Mouse (Mus musculus): ENCODE results near the gene Tmcc1. TPM values are rescaled to one million over a fixed set of nuclear protein-coding genes. Genes with fewer than 3 reads are reported as not detected.
A peak's percentile ranks its signal among the peaks of the same experiment; 100 is the strongest.

Gene Tmcc1
- polyA plus RNA-seq, 1 experiment from 2014 or later: 11.1 TPM

- no peak for ATAC-seq (ENCODE audit: low read depth)
Measured at GRCm38 (mm10) chr6:115998758-115999157, 194.5 kb downstream of the Tmcc1 start.

GRCm38 (mm10) chr6:115997726-115998311 lies 195.5 kb downstream of the Tmcc1 start:
- WGBS: 17% methylated on average over 3 of the region's 3 CpGs
- Histone ChIP-seq H3K4me2 (ENCODE audit: low read depth, low read length) (no peak overlapping the region), H3K27me3 (ENCODE audit: control insufficient read depth, insufficient read depth, low read depth, low read length) (peaks cover 9% of the 10 kb centered on the region; the same call in 1 of the 2 replicates), H3K4me1 (replicated peaks; ENCODE audit: control insufficient read depth, insufficient read depth, low read length) (peaks cover 38% of the 10 kb centered on the region), H3K9ac (ENCODE audit: low read length) (peak overlapping the region; percentile 27), H3K36me3 (ENCODE audit: control insufficient read depth, insufficient read depth, low read length) (no peaks in the 10 kb centered on the region), H3K4me3 (ENCODE audit: low read length) (no peak overlapping the region), H3K27ac (ENCODE audit: low read length) (peak overlapping the region; percentile 89), H3K9me3 (ENCODE audit: control insufficient read depth, low read length) (no peaks in the 10 kb centered on the region)
- no peak for ATAC-seq (ENCODE audit: low read depth)

More at GRCm38 (mm10) chr6:115998758-115999157, 194.5 kb downstream of the Tmcc1 start:
- Histone ChIP-seq H3K36me3 (ENCODE audit: control insufficient read depth, insufficient read depth, low read length) (no peaks in the 10 kb centered on the region), H3K9ac (ENCODE audit: low read length) (peak overlapping the region; percentile 27; the same call in 1 of the 2 replicates), H3K27me3 (ENCODE audit: control insufficient read depth, insufficient read depth, low read depth, low read length) (peaks cover under 1% of the 10 kb centered on the region; the same call in 1 of the 2 replicates), H3K9me3 (ENCODE audit: control insufficient read depth, low read length) (no peaks in the 10 kb centered on the region), H3K4me2 (ENCODE audit: low read depth, low read length) (no peak overlapping the region), H3K4me3 (ENCODE audit: low read length) (no peak overlapping the region), H3K4me1 (replicated peaks; ENCODE audit: control insufficient read depth, insufficient read depth, low read length) (peaks cover 29% of the 10 kb centered on the region), H3K27ac (ENCODE audit: low read length) (peak overlapping the region; percentile 89)
- WGBS: 77% methylated on average over 7 of the region's 7 CpGs

- H3K9ac ChIP-seq (ENCODE audit: low read length): no peak overlapping the region
- peak overlapping the region; percentile 89 for H3K27ac ChIP-seq (ENCODE audit: low read length)
- H3K4me1 ChIP-seq (replicated peaks; ENCODE audit: control insufficient read depth, insufficient read depth, low read length): peaks cover 50% of the 10 kb centered on the region
- no peaks in the 10 kb centered on the region for H3K36me3 ChIP-seq (ENCODE audit: control insufficient read depth, insufficient read depth, low read length)
- H3K4me3 ChIP-seq (ENCODE audit: low read length): no peak overlapping the region
- H3K4me2 ChIP-seq (ENCODE audit: low read depth, low read length): no peak overlapping the region
- 32% methylated on average over 6 of the region's 6 CpGs for WGBS
- ATAC-seq (ENCODE audit: low read depth): peak; percentile 23
- H3K9me3 ChIP-seq (ENCODE audit: control insufficient read depth, low read length): no peaks in the 10 kb centered on the region
- H3K27me3 ChIP-seq (ENCODE audit: control insufficient read depth, insufficient read depth, low read depth, low read length): peaks cover 9% of the 10 kb centered on the region; the same call in 1 of the 2 replicates
Measured at GRCm38 (mm10) chr6:115996171-115996851, 197.0 kb downstream of the Tmcc1 start.

DNA sequence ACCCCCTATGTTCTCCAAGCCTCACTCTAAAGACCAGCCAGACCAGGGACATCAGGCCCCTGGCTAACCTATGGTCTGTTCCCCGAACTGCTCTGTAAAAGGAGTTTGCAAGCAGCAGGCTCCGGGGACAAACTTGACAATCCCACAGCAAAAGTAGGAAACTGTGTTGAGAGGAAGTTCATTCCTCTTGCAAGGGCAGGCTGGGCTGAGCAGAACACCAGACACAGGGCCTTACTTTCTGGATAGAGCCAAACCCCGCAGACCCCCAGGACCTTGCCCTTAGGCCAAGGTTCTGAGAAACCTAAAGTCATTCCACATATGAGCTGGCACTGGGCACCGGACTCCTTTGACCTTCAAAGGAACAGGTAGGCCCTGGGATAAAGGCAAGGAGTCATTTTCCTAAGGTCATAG lies 197.8 kb downstream of the Tmcc1 start:
- H3K36me3 ChIP-seq (ENCODE audit: control insufficient read depth, insufficient read depth, low read length): no peaks in the 10 kb centered on the region
- peak overlapping the region; percentile 80 for H3K4me3 ChIP-seq (ENCODE audit: low read length)
- H3K27ac ChIP-seq (ENCODE audit: low read length): peak overlapping the region; percentile 89
- H3K4me1 ChIP-seq (replicated peaks; ENCODE audit: control insufficient read depth, insufficient read depth, low read length): peaks cover 58% of the 10 kb centered on the region
- WGBS: 50% methylated on average over 4 of the region's 4 CpGs
- no peak for ATAC-seq (ENCODE audit: low read depth)
- peaks cover 9% of the 10 kb centered on the region; the same call in 1 of the 2 replicates for H3K27me3 ChIP-seq (ENCODE audit: control insufficient read depth, insufficient read depth, low read depth, low read length)
- H3K4me2 ChIP-seq (ENCODE audit: low read depth, low read length): peak overlapping the region; percentile 81
- H3K9ac ChIP-seq (ENCODE audit: low read length): peak overlapping the region; percentile 17
- H3K9me3 ChIP-seq (ENCODE audit: control insufficient read depth, low read length): no peaks in the 10 kb centered on the region

GRCm38 (mm10) chr6:115994877-115995520 lies 198.3 kb downstream of the Tmcc1 start, which contains the start of gene Plxnd1:
Gene Plxnd1 (minus strand): TSS chr6:115995005.
- Histone ChIP-seq H3K4me2 (ENCODE audit: low read depth, low read length) (peak within 1 kb of the TSS; percentile 81), H3K4me1 (replicated peaks; ENCODE audit: control insufficient read depth, insufficient read depth, low read length) (peaks cover 60% of the 10 kb centered on the region), H3K4me3 (ENCODE audit: low read length) (peak within 1 kb of the TSS; percentile 80), H3K9ac (ENCODE audit: low read length) (peak within 1 kb of the TSS; percentile 84), H3K9me3 (ENCODE audit: control insufficient read depth, low read length) (no peaks in the 10 kb centered on the region), H3K36me3 (ENCODE audit: control insufficient read depth, insufficient read depth, low read length) (no peaks in the 10 kb centered on the region), H3K27me3 (ENCODE audit: control insufficient read depth, insufficient read depth, low read depth, low read length) (peaks cover 9% of the 10 kb centered on the region; the same call in 1 of the 2 replicates), H3K27ac (ENCODE audit: low read length) (peak within 1 kb of the TSS; percentile 89)
- peak; percentile 88 for ATAC-seq (ENCODE audit: low read depth)
- WGBS: 0% methylated on average over 29 of the region's 51 CpGs

DNA sequence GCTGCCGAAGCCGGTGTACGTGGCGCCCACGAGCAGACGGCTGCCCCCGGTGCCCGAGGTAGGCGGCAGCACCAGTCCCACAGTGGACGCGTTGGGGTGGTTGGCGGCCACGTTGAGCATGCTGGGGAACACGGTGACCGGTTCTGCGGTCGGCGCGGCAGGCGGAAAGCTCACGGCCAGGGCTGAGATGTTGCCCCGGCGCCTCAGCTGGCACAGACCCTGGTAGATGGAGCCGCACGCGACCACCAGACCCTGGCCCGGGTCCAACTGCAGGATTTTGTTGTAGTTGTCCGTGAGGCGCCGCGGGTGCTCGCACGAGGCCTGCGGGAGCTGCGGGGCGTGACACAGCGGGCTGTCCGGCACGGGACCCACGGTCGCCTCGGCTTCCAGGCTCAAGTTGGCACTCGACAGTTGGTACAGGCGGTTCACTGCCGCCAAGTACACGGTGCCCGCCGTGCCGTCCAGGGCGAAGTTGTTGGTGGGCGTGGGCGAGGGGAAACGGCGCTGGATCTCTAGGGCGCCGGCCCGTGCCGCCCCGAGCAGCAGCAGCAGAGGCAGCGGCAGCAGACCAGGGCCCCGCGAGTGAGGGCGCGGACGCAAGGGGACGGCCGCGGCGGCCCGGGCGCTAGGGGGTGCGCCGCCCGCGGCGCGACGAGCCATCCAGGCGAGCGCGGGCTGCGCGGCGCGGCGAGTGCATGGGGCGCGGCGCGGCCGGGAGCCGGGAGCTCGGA lies 199.0 kb downstream of the Tmcc1 start:
- H3K4me1 ChIP-seq (replicated peaks; ENCODE audit: control insufficient read depth, insufficient read depth, low read length): peaks cover 64% of the 10 kb centered on the region

GRCm38 (mm10) chr6:115993463-115994145 lies 199.7 kb downstream of the Tmcc1 start:
- Histone ChIP-seq H3K9me3 (ENCODE audit: control insufficient read depth, low read length) (no peaks in the 10 kb centered on the region), H3K9ac (ENCODE audit: low read length) (peak overlapping the region; percentile 84), H3K27me3 (ENCODE audit: control insufficient read depth, insufficient read depth, low read depth, low read length) (peaks cover 9% of the 10 kb centered on the region; the same call in 1 of the 2 replicates), H3K4me3 (ENCODE audit: low read length) (peak overlapping the region; percentile 80), H3K36me3 (ENCODE audit: control insufficient read depth, insufficient read depth, low read length) (peaks cover 2% of the 10 kb centered on the region; the same call in 1 of the 2 replicates), H3K4me2 (ENCODE audit: low read depth, low read length) (peak overlapping the region; percentile 81), H3K4me1 (replicated peaks; ENCODE audit: control insufficient read depth, insufficient read depth, low read length) (peaks cover 68% of the 10 kb centered on the region), H3K27ac (ENCODE audit: low read length) (peak overlapping the region; percentile 89)
- under 1% methylated on average over 82 of the region's 86 CpGs for WGBS
- no peak for ATAC-seq (ENCODE audit: low read depth)

More for the DNA sequence above, 199.0 kb downstream of the Tmcc1 start:
- Histone ChIP-seq H3K27ac (ENCODE audit: low read length) (peak overlapping the region; percentile 89), H3K9ac (ENCODE audit: low read length) (peak overlapping the region; percentile 84), H3K27me3 (ENCODE audit: control insufficient read depth, insufficient read depth, low read depth, low read length) (peaks cover 9% of the 10 kb centered on the region; the same call in 1 of the 2 replicates), H3K4me2 (ENCODE audit: low read depth, low read length) (peak overlapping the region; percentile 81), H3K36me3 (ENCODE audit: control insufficient read depth, insufficient read depth, low read length) (peaks cover 2% of the 10 kb centered on the region; the same call in 1 of the 2 replicates), H3K4me3 (ENCODE audit: low read length) (peak overlapping the region; percentile 80), H3K9me3 (ENCODE audit: control insufficient read depth, low read length) (no peaks in the 10 kb centered on the region)
- ATAC-seq (ENCODE audit: low read depth): no peak
- under 1% methylated on average over 69 of the region's 93 CpGs for WGBS

- Histone ChIP-seq H3K4me3 (ENCODE audit: low read length) (peak overlapping the region; percentile 80), H3K4me2 (ENCODE audit: low read depth, low read length) (peak overlapping the region; percentile 81), H3K27me3 (ENCODE audit: control insufficient read depth, insufficient read depth, low read depth, low read length) (peaks cover 9% of the 10 kb centered on the region; the same call in 1 of the 2 replicates), H3K4me1 (replicated peaks; ENCODE audit: control insufficient read depth, insufficient read depth, low read length) (peaks cover 64% of the 10 kb centered on the region), H3K36me3 (ENCODE audit: control insufficient read depth, insufficient read depth, low read length) (peaks cover 2% of the 10 kb centered on the region; the same call in 1 of the 2 replicates), H3K27ac (ENCODE audit: low read length) (peak overlapping the region; percentile 6; the same call in 1 of the 2 replicates), H3K9me3 (ENCODE audit: control insufficient read depth, low read length) (no peaks in the 10 kb centered on the region), H3K9ac (ENCODE audit: low read length) (peak overlapping the region; percentile 84)
- 20% methylated on average over 6 of the region's 6 CpGs for WGBS
- ATAC-seq (ENCODE audit: low read depth): no peak
Measured at GRCm38 (mm10) chr6:115992981-115993380, 200.3 kb downstream of the Tmcc1 start.
